Mouse (Mus musculus) forebrain, embryonic 16.5 days (tissue): Measurements from ENCODE around the gene Rbms3. TPM values are rescaled to one million over a fixed set of nuclear protein-coding genes. Genes with fewer than 3 reads are reported as not detected.

Experiments
- ATAC-seq: fragments of 200-750 bp; cut with Nextera tagmentation; 2 replicates; pipeline ENCODE4 v1.8.0; 2017; ENCODE audit warnings: mild to moderate bottlenecking, moderate library complexity
- H3K27ac ChIP-seq: fragments of 300-500 bp; sonication (generic); 2 replicates; pipeline ENCODE4 v1.5.1; 2014; ENCODE audit warnings: low read length, control low read depth
- H3K27me3 ChIP-seq: fragments of 300-500 bp; sonication (generic); replicated peaks from 2 replicates; pipeline ENCODE4 v1.6.1; 2014; ENCODE audit warnings: low read length; ENCODE audit not compliant: control insufficient read depth, insufficient read depth
- H3K36me3 ChIP-seq: fragments of 300-500 bp; sonication (generic); 2 replicates; pipeline ENCODE4 v1.6.1; 2014; ENCODE audit not compliant: control insufficient read depth, insufficient read depth
- H3K4me1 ChIP-seq: fragments of 300-500 bp; sonication (generic); replicated peaks from 2 replicates; pipeline ENCODE4 v1.6.1; 2014; ENCODE audit warnings: low read length; ENCODE audit not compliant: control insufficient read depth, insufficient read depth
- H3K4me2 ChIP-seq: fragments of 300-500 bp; sonication (generic); 2 replicates; pipeline ENCODE4 v1.6.1; 2014; ENCODE audit warnings: mild to moderate bottlenecking, low read length, control low read depth
- H3K4me3 ChIP-seq: fragments of 300-500 bp; sonication (generic); replicated peaks from 2 replicates; pipeline ENCODE4 v1.5.1; 2014; ENCODE audit warnings: mild to moderate bottlenecking, low read length, control low read depth
- H3K9ac ChIP-seq: fragments of 300-500 bp; sonication (generic); replicated peaks from 2 replicates; pipeline ENCODE4 v1.6.1; 2014; ENCODE audit warnings: low read depth, low read length, control low read depth
- H3K9me3 ChIP-seq: fragments of 300-500 bp; sonication (generic); 2 replicates; pipeline ENCODE4 v1.6.1; 2016; ENCODE audit warnings: low read length; ENCODE audit not compliant: control insufficient read depth
- WGBS: fragments of 180-500 bp; shearing (Covaris S2); extraction: QIAGEN DNeasy Blood & Tissue Kit; methylation state at CpG from one replicate; pipeline ENCODE4 v1.1.7; 2014; 5-methylcytosine and 5-hydroxymethylcytosine counted together
- polyA plus RNA-seq: library from polyadenylated mRNA; unstranded; fragments of >200 nt; fragmentation: Nextera tagmentation; extraction: Ambion mirVana; gene quantifications from 2 replicates; pipeline ENCODE4 v1.2.1, GENCODE M21; 2015

Rbms3 gene
- polyA plus RNA-seq, 1 experiment from 2014 or later = 25.7 TPM

- no peak for ATAC-seq
- Histone ChIP-seq H3K4me1 (no peaks in the 10 kb centered on the region), H3K4me3 (no peak overlapping the region), H3K27me3 (no peaks in the 10 kb centered on the region), H3K4me2 (no peak overlapping the region), H3K9me3 (no peaks in the 10 kb centered on the region), H3K9ac (no peak overlapping the region), H3K27ac (no peak overlapping the region), H3K36me3 (no peaks in the 10 kb centered on the region)
- WGBS = 73% methylated on average over 5 of the region's 5 CpGs
Observed at GRCm38 (mm10) chr9:117600781-117601180, 28.9 kb downstream of the Rbms3 start.

- no peak for ATAC-seq
Observed at GRCm38 (mm10) chr9:117599341-117599740, 30.4 kb downstream of the Rbms3 start.

DNA sequence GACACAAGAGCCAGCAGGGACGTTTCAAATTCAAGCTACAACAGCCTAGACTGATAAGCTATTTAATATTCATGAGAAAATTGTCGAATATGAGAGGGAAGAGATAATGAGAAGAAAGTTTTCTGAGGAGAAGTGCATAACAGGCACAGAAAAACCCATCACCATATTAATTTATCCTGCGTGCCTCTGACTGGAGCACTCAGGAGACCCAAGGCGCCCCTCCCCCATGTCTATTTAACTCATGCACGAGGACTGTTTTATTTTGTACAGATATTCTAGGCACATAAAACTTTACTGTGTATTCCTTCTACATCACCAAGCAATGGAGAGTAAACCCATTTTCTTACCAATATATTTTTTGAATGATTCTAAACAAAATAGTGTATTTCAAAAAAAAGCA, 33.6 kb downstream of the Rbms3 start:
- H3K36me3 ChIP-seq = no peaks in the 10 kb centered on the region
- no peak overlapping the region for H3K27ac ChIP-seq
- H3K9ac ChIP-seq = no peak overlapping the region
- 47% methylated on average over 5 of the region's 5 CpGs for WGBS
- no peak for ATAC-seq
- no peaks in the 10 kb centered on the region for H3K9me3 ChIP-seq
- H3K27me3 ChIP-seq = no peaks in the 10 kb centered on the region
- no peak overlapping the region for H3K4me3 ChIP-seq
- H3K4me2 ChIP-seq = no peak overlapping the region
- H3K4me1 ChIP-seq = no peaks in the 10 kb centered on the region

More at GRCm38 (mm10) chr9:117599341-117599740, 30.4 kb downstream of the Rbms3 start:
- H3K9ac ChIP-seq = no peak overlapping the region
- H3K4me1 ChIP-seq = no peaks in the 10 kb centered on the region
- H3K4me3 ChIP-seq = no peak overlapping the region
- no peaks in the 10 kb centered on the region for H3K27me3 ChIP-seq
- no peak overlapping the region for H3K27ac ChIP-seq
- no peaks in the 10 kb centered on the region for H3K36me3 ChIP-seq
- no peaks in the 10 kb centered on the region for H3K9me3 ChIP-seq
- H3K4me2 ChIP-seq = no peak overlapping the region
- WGBS = 91% methylated on average over 9 of the region's 9 CpGs

DNA sequence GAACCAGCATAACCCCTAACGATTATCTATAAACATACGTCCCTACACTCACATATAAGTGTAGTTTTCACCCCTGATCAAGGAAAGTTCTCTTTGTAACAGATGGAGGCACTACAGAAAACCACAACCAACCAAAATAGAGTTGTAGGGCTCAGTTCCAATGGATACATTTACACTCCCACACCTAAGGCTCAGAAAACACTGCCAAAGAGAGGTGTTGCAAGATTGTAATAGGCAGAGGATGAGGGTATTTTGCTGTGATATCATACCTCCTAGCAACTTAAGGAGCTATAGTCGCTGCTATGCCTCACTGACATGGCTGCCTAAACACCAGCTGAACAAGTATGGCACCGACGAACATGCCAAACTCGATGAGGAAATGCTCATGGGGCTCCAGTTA, 44.4 kb downstream of the Rbms3 start:
- no peaks in the 10 kb centered on the region for H3K36me3 ChIP-seq
- WGBS = 87% methylated on average over 6 of the region's 6 CpGs
- H3K9ac ChIP-seq = no peak overlapping the region
- H3K9me3 ChIP-seq = no peaks in the 10 kb centered on the region
- no peak overlapping the region for H3K4me3 ChIP-seq
- H3K4me1 ChIP-seq = no peaks in the 10 kb centered on the region
- H3K27me3 ChIP-seq = no peaks in the 10 kb centered on the region
- ATAC-seq = no peak
- no peak overlapping the region for H3K27ac ChIP-seq
- H3K4me2 ChIP-seq = no peak overlapping the region

GRCm38 (mm10) chr9:117583638-117584037, 46.1 kb downstream of the Rbms3 start:
- Histone ChIP-seq H3K9ac (no peak overlapping the region), H3K27ac (no peak overlapping the region), H3K27me3 (no peaks in the 10 kb centered on the region), H3K4me3 (no peak overlapping the region), H3K4me2 (no peak overlapping the region), H3K36me3 (no peaks in the 10 kb centered on the region), H3K9me3 (no peaks in the 10 kb centered on the region), H3K4me1 (no peaks in the 10 kb centered on the region)
- 0 out of 2 replicates have a peak, but pooled peaks have one; percentile 54 for ATAC-seq
- WGBS = 64% methylated on average over 7 of the region's 7 CpGs

GRCm38 (mm10) chr9:117582591-117582990, 47.1 kb downstream of the Rbms3 start:
- Histone ChIP-seq H3K27me3 (no peaks in the 10 kb centered on the region), H3K9ac (no peak overlapping the region), H3K4me3 (no peak overlapping the region), H3K4me1 (no peaks in the 10 kb centered on the region), H3K27ac (no peak overlapping the region), H3K36me3 (no peaks in the 10 kb centered on the region), H3K4me2 (no peak overlapping the region), H3K9me3 (no peaks in the 10 kb centered on the region)
- no peak for ATAC-seq
- 78% methylated on average over 6 of the region's 6 CpGs for WGBS

GRCm38 (mm10) chr9:117571186-117571855, 58.4 kb downstream of the Rbms3 start:
- Histone ChIP-seq H3K4me1 (no peaks in the 10 kb centered on the region), H3K36me3 (no peaks in the 10 kb centered on the region), H3K27ac (no peak overlapping the region), H3K9me3 (no peaks in the 10 kb centered on the region), H3K27me3 (no peaks in the 10 kb centered on the region), H3K4me2 (no peak overlapping the region), H3K9ac (no peak overlapping the region), H3K4me3 (no peak overlapping the region)
- WGBS = 90% methylated on average over 5 of the region's 5 CpGs
- no peak for ATAC-seq

- H3K9me3 ChIP-seq = no peaks in the 10 kb centered on the region
- H3K36me3 ChIP-seq = no peaks in the 10 kb centered on the region
- H3K4me3 ChIP-seq = no peak overlapping the region
- H3K4me1 ChIP-seq = no peaks in the 10 kb centered on the region
- no peaks in the 10 kb centered on the region for H3K27me3 ChIP-seq
- H3K27ac ChIP-seq = no peak overlapping the region
- H3K9ac ChIP-seq = no peak overlapping the region
- no peak overlapping the region for H3K4me2 ChIP-seq
- WGBS = 97% methylated on average over 7 of the region's 7 CpGs
- ATAC-seq = no peak
Observed at GRCm38 (mm10) chr9:117570240-117570821, 59.4 kb downstream of the Rbms3 start.

GRCm38 (mm10) chr9:117566293-117566692, 63.4 kb downstream of the Rbms3 start:
- Histone ChIP-seq H3K27ac (no peak overlapping the region), H3K4me1 (no peaks in the 10 kb centered on the region), H3K9ac (no peak overlapping the region), H3K9me3 (no peaks in the 10 kb centered on the region), H3K27me3 (no peaks in the 10 kb centered on the region), H3K4me3 (no peak overlapping the region), H3K4me2 (no peak overlapping the region), H3K36me3 (no peaks in the 10 kb centered on the region)
- WGBS = 87% methylated on average over 10 of the region's 10 CpGs
- no peak for ATAC-seq
